Mouse (Mus musculus): ENCODE results near the gene Gm20736.
"Not testable (repeated sequence)": the region's sequence is repeated elsewhere in the genome, so short reads cannot be mapped to it uniquely, and the experiment has no call there.

Gm20736 gene

GRCm38 (mm10) chrY:65377390-65377789 lies at the start of gene Gm20736:
TSS of gene Gm20736 (plus strand) at chrY:65377690.
- not testable (repeated sequence) for DNase-seq (ENCODE audit: low read depth)
